Mouse (Mus musculus) layer of hippocampus, postnatal 25 days (tissue): Measurements from ENCODE around the gene Baz1a. TPM values are rescaled to one million over a fixed set of nuclear protein-coding genes. Genes with fewer than 3 reads are reported as not detected.
"Not testable (repeated sequence)": the region's sequence is repeated elsewhere in the genome, so short reads cannot be mapped to it uniquely, and the experiment has no call there.

Experiments
- DNase-seq, 2 experiments: peaks; one replicate each; pipeline ENCODE4 v3.0.0; 2022; ENCODE audit warnings: mixed read lengths in 2 of 2, low spot score in 1 of 2; ENCODE audit errors: extremely low spot score in 1 of 2
- total RNA-seq, 2 experiments: library from RNA; stranded (reverse); gene quantifications; 2 replicates each; pipeline ENCODE4 v1.2.3; 2021

Baz1a gene
- total RNA-seq, 2 experiments from 2014 or later, result 1.6 to 2.3 TPM

DNA sequence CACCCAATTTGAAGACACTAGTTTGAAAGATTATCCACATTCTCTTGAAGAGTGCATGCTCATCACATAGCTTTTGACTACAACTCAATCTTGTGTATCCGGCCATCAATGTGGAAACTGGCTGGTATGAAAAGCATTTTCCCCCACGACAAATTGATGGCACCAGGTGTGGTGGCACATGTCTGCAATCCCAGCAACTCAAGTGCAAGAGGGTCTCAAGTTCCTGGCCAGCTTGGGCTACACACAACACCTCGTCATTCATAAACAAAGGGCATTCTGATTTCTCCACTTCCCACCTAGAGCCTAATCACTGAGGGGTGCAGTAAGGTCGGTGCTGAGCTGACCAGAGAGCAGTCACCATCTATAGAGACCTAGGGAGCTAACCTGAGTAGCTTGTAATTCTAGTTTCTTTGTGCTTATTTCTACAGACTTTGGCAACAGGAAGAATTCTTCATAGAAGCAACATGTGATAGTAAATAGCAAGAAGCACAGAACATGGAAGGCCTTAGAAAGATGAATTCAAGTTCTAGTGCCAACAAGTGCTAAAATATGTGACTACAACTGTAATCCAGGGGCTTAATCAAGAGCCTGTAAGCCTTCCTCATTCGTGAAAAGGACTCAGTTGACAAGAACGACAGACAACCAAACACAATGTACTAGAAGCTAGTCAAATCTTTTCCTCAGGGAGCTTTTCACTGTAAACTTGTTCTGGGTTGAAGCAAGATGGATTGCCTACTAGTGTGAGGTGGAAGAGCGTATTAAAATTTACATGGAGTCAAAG lies 31.0 kb downstream of the Baz1a start:
- no peak for DNase-seq

DNA sequence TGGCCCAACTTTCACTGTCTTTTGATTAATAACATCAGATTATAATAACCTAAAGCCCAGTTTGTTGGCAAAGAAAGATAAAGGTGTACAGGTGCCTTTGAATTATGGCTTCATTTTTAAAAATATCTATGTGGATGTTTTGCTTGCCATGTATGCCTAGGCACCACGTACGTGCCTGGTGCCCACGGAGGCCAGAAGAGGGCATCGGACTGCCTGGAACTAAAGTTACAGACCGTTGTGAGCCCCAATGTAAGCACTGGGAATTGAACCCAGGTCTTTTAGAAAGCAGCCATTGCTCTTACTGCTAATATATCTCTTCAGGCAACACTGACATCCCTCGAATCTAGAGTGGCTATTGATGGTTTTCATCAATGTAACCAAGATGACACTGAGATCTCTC lies 32.2 kb downstream of the Baz1a start:
- no peak for DNase-seq

DNA sequence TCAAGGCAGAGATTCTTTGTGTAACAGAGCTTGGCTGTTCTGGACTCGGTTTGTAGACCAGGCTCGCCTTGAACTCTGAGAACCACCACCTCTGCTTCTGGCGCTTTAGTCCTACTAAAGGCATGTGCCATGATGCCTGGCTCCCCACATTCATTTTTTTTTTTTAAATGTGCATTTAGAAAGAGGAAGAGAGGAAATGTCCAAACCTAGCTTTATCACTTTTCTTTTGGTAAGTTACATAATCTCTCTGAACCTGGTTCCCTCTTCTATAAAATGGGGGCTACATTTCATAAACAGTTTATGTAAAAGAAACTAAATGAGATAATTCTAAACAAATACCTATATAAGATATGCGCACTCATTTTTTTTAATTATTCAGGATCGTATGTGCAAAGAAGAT lies 33.2 kb downstream of the Baz1a start:
- no peak for DNase-seq

DNA sequence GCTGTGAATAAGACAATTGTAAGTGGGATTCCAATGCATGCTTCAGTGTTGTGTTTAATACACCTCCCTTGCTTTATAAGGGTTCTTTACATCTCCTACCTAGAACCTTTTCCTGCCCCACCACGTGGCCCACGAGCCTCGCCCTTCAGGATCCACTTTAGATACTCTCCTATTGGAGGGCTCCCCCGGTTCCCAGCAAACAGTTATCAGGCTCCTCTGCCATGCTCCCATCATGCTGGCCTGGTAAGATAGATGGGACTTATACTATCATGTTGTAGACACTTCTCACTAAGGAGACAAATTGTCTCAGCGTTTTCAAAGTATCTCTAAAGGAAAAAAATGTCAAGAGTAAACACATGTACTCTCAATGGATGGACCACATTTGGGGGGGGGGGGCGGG lies 33.6 kb downstream of the Baz1a start:
- no peak for DNase-seq

DNA sequence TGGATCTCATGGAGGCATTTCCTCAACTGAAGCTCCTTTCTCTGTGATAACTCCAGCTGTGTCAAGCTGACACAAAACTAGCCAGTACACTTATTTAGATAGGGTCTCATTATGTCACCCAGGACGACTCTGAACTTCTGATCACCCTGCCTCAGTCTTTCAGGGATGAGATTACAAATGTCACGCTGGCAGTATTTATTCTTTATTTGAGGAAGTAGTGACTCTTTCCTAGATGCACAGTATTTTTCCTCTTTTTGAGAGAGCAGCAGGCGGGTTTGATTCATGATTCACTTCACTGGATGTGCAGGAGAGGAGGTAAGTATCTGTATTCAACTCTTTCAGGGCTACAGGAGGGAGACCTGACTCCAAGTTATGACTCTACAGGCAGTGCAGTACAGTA lies 45.1 kb downstream of the Baz1a start:
- no peak for DNase-seq

DNA sequence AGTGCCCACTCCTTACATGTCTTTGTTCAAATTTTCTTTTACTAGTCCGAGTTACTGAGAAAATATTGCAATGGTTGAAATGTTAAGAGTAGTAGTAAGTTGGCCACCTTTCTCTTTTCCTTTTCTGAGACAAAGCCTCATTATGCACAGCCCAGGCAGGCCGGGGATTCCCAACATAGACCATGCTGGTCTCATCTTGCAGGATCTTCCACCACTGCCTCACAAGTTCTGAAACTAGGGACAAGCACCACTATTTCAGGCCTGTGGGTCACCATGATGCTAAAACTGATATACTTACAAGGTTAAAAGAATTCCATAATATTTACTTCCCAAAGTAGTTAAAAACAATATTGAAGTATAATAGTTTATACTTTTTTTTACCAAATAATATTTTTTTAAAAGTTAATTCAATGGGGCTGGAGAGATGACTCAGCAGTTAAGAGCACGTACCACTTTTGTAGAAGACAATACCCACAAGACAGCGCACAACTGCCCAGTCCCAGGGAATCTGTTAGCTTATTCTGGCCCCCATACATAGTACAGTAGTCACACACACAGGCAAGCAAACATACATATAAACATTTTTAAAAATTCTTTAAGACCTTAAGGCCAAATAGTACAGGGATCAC lies 48.5 kb downstream of the Baz1a start:
- DNase-seq, result no peak

DNA sequence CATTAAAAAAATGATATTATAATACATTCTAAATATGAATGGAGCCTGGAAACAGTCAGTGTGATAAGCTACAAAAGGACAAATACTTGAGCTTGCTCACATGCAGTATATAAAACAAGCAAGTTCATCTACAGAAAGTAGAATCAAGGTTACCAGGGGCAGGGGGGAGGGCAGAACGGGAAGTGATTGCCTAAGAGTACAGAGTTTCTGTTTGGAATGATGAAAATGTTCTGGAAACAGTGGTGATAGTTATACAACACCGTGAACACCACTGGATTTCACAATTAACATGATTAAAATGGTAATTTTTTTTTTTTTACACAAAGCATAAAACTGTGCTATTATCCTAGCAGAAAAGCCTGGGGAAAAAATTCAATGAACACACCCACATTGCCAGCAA lies 54.6 kb downstream of the Baz1a start:
- no peak for DNase-seq

DNA sequence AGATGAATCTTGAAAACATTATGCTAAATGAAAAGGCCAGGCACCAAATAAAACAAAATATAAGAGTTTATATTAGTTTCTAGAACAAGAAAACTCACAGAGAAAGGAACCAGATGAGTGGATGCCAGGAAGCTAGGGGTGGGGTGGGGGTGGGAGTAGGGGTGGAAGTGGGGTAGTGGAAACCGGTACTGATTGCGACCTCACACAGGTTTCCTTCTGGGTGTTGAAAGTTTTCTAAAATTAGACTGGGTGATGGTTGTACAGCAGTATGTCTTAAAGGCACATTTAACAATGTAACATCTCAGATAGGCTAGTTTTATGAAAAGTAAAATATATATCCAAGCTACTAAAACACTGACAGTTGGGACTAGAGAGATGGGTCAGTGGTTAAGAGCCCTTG lies 57.2 kb downstream of the Baz1a start:
- DNase-seq, result no peak

DNA sequence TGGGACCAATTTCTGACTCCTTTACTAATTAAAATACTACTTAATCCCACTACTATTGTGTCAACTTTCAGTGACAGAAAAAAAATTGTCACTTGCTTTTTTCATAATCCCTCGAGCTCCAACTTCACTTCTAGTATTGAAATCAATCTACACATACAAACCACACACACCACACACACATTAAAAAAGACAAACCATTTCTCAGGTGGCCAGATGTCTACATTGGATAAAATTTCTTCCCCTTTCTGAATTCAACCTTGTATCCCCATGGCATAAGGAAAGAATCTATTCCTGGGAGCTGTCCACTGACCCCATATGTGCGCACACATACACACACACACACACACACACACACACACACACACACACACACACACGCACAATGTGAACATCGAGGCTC lies 57.7 kb downstream of the Baz1a start:
- no peak for DNase-seq

DNA sequence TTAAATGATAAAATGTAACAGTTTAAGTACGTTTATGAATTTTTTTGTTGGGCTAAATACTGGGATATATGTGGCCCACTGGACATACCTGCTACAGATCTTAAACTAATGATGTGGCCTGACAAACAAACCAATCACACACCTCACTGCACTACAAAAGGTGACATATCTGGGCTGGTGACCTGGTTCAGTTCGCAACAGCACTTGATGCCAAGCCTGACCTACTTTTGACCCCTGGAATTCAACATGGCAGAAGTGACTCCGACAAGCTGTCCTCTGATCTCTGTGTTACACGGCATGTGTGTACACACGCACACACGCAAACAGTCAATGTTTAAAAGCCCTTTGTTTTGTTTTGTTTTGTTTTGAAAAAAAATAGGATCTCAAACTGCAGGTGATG lies 68.0 kb downstream of the Baz1a start:
- no peak for DNase-seq

DNA sequence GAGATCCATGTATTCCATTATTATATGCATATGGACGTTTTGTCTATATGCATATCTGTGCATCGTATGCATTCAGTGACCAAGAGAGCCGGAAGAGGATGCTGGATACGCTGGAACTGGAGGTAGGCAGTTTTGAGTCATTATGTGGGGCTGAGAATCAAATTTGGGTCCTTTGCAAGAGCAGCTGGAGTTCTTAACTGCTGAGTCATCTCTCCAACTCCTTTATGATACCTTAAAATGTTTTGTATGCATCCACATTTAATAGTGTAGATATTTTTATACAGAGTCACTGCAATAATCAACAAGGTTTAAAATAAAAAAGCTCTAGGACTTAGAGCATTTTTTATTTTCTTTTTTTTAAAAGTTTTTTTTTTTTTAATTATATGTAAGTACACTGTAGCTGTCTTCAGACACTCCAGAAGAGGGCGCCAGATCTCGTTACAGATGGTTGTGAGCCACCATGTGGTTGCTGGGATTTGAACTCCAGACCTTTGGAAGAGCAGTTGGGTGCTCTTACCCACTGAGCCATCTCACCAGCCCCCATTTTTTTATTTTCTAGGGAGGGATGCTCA lies 71.5 kb downstream of the Baz1a start:
- not testable (repeated sequence) for DNase-seq

DNA sequence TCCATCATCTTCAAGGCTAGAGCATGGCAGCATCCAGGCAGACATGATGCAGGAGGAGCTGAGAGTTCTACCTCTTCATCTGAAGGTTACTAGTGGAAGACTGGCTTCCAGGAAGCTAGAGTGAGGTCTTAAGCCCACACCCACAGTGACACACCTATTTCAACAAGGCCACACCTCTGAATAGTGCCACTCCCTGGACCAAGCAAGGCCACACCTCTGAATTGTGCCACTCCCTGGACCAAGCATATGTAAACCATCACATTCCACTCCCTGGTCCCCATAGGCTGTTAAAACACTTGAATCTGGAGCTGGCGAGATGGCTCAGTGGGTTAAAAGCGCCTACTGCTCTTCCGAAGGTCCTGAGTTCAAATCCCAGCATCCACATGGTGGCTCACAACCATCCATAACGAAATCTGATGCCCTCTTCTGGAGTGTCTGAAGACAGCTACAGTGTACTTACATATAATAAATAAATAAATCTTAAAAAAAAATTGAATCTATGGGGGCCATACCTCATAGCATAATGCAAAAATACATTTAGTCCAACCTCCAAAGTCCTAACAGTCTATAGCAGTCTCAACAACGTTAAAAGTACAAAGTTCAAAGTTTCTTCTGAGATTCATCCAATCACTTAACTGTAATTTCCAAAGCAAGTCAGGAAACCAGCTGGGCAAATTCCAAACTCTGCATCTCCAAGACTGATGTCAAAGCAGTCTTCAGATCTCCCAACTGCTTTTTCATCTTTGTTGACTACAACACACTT lies 76.4 kb downstream of the Baz1a start:
- DNase-seq, result not testable (repeated sequence)

DNA sequence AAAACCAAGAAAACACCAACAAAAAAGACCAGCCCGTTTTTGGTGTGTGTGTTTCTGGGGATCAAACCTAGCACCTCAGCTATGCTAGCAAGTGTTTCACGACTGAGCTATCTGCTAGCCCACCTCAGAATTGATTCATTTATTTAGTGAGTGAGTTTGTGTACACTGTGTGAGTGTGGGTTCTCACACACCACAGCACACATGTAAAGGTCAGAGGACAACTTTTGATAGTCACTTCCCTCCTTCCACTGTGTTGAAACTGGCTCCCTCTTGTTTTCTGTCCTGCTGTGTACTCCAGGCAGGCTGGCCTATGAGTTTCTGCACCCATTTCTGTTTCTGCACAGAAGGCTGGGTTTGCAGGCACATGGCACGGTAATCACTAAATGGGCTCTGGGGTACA lies 103.8 kb downstream of the Baz1a start:
- DNase-seq, result no peak

DNA sequence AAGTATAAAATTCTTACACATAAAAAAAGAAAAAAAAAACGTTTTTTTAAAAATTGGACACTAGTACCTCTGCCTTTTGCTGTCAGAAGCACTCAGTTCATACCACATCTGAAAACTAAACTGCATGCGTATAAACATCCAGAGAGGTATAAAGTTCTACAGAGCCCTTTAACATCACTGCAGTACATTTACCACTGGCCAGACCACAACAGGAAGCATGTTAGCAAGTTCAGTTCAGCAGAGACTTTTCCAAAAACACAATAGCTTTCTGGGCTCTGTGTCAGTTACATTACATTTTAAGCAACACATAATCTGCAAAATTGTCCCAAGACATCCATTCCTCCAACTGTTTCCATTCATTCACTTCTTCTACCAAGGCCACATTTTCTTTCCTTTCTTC lies 121.6 kb downstream of the Baz1a start:
- DNase-seq, result not testable (repeated sequence)

DNA sequence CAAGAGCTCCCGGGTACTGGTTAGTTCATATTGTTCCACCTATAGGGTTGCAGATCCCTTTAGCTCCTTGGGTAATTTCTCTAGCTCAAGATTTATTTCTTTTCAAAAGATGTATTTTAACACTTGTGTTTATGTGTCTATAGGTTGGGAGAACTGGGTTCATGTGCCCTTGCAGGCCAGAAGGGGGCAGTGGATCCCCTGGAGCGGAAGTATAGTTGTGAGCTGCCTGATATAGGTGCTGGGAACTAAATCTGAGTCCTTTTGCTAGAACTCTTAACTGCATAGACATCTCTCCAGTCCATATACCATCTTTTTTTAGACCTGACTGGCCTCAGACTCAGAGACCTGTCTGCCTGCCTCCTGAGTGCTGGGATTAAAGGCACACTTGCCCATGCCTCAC lies 123.7 kb downstream of the Baz1a start:
- DNase-seq, result no peak

DNA sequence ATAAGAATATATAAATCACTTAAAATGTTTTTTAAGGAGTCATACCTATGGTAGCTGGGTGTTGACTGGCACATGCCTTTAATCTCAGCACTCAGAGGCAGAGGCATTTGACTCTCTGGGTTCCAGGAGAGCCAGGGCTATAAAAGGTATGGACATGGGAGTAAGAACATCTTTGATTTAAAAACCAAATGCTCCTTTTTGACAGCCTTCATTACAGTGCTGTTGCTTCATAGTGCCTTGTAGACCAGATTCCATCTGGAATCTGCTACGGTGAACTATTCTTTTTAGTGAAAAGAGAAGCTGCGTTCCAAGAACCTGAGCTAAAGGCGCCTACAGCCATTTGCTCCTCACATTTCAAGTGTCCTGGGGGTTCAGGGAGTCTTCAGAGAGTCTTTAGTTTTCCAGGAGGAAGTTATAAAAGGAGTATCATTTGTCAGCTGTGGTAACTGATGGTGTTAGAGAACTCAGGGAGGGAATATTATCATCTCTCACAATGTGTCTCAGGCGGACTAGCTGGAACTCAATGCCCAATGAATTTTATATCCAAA lies 126.5 kb downstream of the Baz1a start:
- no peak for DNase-seq

DNA sequence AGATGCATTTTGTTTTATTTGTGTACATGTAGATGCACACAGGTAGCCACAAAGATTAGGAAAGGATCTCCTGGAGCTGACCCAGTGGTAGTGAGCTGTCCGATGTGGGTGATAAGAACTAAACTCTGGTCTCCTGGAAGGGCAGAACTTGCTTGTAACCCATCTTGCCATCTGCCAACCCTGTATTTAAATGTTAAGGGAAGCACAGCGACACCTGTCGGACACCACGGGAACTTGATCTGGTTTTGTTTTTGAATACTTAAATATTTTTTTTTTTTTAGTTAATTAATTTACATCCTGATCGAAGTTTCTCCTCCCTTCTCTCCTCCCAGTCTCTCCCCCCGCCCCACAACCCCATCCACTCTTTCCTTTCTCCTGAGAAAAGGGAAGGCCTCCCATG lies 134.5 kb downstream of the Baz1a start:
- DNase-seq, result peak; percentile 27 to 73

DNA sequence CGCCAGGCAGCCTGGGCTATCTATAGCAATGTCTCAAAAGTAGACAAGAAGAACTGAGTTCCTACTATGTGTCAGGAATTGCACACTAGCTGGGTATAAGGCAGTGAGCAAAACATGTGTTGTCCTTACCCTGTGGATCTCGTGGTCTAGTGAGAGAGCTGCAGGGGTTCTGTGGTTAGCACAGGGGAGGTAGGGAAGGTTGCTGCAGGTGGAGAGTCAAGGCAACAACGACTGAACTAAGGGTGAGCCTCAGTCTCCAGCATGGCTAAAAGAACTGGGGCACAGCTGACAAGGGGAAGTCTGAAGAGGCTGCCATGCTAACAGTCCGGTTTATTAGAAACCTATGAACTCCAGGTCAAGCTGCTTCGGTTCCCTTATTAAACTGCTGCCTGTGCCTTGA lies 134.9 kb downstream of the Baz1a start:
- DNase-seq, result no peak

DNA sequence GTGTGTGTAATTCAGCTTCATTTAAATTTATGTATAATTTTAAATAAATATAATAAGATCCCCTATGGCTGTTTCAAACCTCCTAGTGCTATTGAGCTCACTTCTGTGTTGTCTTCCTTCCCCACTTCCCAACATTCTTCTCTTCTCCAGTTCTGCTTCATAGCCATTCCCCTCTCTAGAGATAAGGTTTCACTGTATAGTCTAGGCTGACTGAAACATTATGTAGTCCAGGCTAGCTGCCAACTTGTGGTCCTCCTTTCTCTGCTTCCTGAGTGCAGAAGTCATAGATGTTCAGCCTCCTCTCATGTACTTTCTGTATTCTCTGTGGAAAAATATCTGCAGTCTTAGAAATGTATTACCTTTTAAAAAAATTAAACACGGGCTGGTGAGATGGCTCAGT lies 136.3 kb downstream of the Baz1a start:
- DNase-seq, result no peak

DNA sequence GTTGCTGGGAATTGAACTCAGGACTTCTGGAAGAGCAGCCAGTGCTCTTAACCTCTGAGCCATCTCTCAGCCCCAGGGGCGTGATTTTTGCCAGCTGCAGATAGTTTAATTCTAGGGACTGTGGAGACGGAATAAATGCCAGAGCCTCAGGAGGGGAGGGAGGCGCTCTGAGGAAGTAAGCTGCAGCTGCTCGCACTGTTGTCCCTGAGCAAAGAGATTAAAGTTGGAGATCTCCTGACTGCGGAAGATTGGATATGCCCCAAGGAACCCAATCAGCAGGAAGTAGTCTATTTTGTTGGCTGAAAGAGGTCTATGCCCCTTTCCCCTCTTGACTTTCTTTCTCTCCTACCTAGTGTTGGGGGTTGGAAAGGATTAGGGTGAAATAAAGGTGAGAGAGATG lies 137.3 kb downstream of the Baz1a start:
- no peak for DNase-seq

DNA sequence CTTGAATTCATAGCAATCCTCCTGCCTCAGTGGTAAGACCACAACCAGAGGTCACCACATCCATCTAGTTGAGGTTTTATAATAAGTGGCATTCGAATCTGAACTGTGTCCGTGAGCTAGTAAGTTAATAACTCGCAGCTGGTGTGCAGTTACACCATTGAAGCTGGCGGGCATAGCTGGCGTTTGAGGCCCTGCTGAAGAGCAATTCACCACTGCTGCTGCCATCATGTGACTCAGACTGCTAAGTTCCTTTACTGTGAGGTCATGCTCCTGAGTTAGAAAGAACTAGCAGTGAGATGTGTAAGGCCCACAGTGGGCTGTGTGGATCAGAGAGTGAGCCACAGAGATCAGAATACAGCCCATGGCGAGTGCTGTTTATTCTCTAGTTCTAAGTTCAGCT lies 139.4 kb downstream of the Baz1a start:
- no peak for DNase-seq
